Mouse (Mus musculus): ENCODE results near the gene Nr2c1. TPM values are rescaled to one million over a fixed set of nuclear protein-coding genes. Genes with fewer than 3 reads are reported as not detected.
A peak's percentile ranks its signal among the peaks of the same experiment; 100 is the strongest.

Gene Nr2c1
- polyA plus RNA-seq, 1 experiment = 0.67 TPM

- TF ChIP-seq FLI1 (IDR thresholded peaks at IDR 0.05; ENCODE audit: low read length) (no peak), GATA1 (IDR thresholded peaks at IDR 0.05; ENCODE audit: borderline replicate concordance, low read length) (no peak)
- H3K27me3 ChIP-seq (replicated peaks) = peaks cover 22% of the 10 kb centered on the region
- no peaks in the 10 kb centered on the region for H3K36me3 ChIP-seq (replicated peaks; ENCODE audit: low read length)
- H3K4me3 ChIP-seq (replicated peaks) = no peak overlapping the region
- no peaks in the 10 kb centered on the region for H3K4me1 ChIP-seq
- no peaks in the 10 kb centered on the region for H3K9me3 ChIP-seq
These were observed 13.1 kb upstream of the Nr2c1 start for GRCm38 (mm10) chr10:94134535-94135390.

GRCm38 (mm10) chr10:94138890-94139482 is 8.8 kb upstream of the Nr2c1 start:
- Histone ChIP-seq H3K9me3 (no peaks in the 10 kb centered on the region), H3K36me3 (replicated peaks; ENCODE audit: low read length) (no peaks in the 10 kb centered on the region), H3K4me3 (replicated peaks) (no peak overlapping the region), H3K27me3 (replicated peaks) (peaks cover 24% of the 10 kb centered on the region), H3K4me1 (no peaks in the 10 kb centered on the region)
- TF ChIP-seq FLI1 (IDR thresholded peaks at IDR 0.05; ENCODE audit: low read length) = no peak

- Histone ChIP-seq H3K4me1 (no peaks in the 10 kb centered on the region), H3K27me3 (replicated peaks) (peaks cover 23% of the 10 kb centered on the region), H3K4me3 (replicated peaks) (no peak overlapping the region), H3K36me3 (replicated peaks; ENCODE audit: low read length) (no peaks in the 10 kb centered on the region), H3K9me3 (no peaks in the 10 kb centered on the region)
- TF ChIP-seq GATA1 (IDR thresholded peaks at IDR 0.05; ENCODE audit: borderline replicate concordance, low read length) = no peak
- TF ChIP-seq FLI1 (IDR thresholded peaks at IDR 0.05; ENCODE audit: low read length) = no peak
These were observed 7.4 kb upstream of the Nr2c1 start for GRCm38 (mm10) chr10:94140227-94140931.

GRCm38 (mm10) chr10:94142427-94142826 is 5.4 kb upstream of the Nr2c1 start:
- Histone ChIP-seq H3K9me3 (no peaks in the 10 kb centered on the region), H3K27me3 (replicated peaks) (peaks cover 20% of the 10 kb centered on the region), H3K4me1 (peaks cover 6% of the 10 kb centered on the region; the same call in 1 of the 2 replicates), H3K36me3 (replicated peaks; ENCODE audit: low read length) (no peaks in the 10 kb centered on the region), H3K4me3 (replicated peaks) (no peak overlapping the region)
- no peak for TF ChIP-seq GATA1 (IDR thresholded peaks at IDR 0.05; ENCODE audit: borderline replicate concordance, low read length)
- TF ChIP-seq FLI1 (IDR thresholded peaks at IDR 0.05; ENCODE audit: low read length) = no peak

GRCm38 (mm10) chr10:94144581-94144980 is 3.2 kb upstream of the Nr2c1 start:
- Histone ChIP-seq H3K9me3 (no peaks in the 10 kb centered on the region), H3K4me1 (peaks cover 20% of the 10 kb centered on the region), H3K27me3 (replicated peaks) (peaks cover 13% of the 10 kb centered on the region), H3K36me3 (replicated peaks; ENCODE audit: low read length) (no peaks in the 10 kb centered on the region), H3K4me3 (replicated peaks) (no peak overlapping the region)
- no peak for TF ChIP-seq GATA1 (IDR thresholded peaks at IDR 0.05; ENCODE audit: borderline replicate concordance, low read length)
- TF ChIP-seq FLI1 (IDR thresholded peaks at IDR 0.05; ENCODE audit: low read length) = no peak

- peak overlapping the region; percentile 95 for H3K4me3 ChIP-seq (replicated peaks)
- H3K4me1 ChIP-seq = peaks cover 33% of the 10 kb centered on the region
- TF ChIP-seq GATA1 (IDR thresholded peaks at IDR 0.05; ENCODE audit: borderline replicate concordance, low read length) (no peak), FLI1 (IDR thresholded peaks at IDR 0.05; ENCODE audit: low read length) (no peak)
- H3K27me3 ChIP-seq (replicated peaks) = peaks cover 4% of the 10 kb centered on the region
- H3K9me3 ChIP-seq = no peaks in the 10 kb centered on the region
- H3K36me3 ChIP-seq (replicated peaks; ENCODE audit: low read length) = no peaks in the 10 kb centered on the region
These were observed 450 bp upstream of the Nr2c1 start for GRCm38 (mm10) chr10:94147391-94147755.

- Histone ChIP-seq H3K36me3 (replicated peaks; ENCODE audit: low read length) (peaks cover 5% of the 10 kb centered on the region), H3K27me3 (replicated peaks) (no peaks in the 10 kb centered on the region), H3K4me1 (peaks cover 33% of the 10 kb centered on the region), H3K4me3 (replicated peaks) (no peak overlapping the region), H3K9me3 (no peaks in the 10 kb centered on the region)
- TF ChIP-seq FLI1 (IDR thresholded peaks at IDR 0.05; ENCODE audit: low read length) (no peak), GATA1 (IDR thresholded peaks at IDR 0.05; ENCODE audit: borderline replicate concordance, low read length) (no peak)
These were observed 3.7 kb downstream of the Nr2c1 start for GRCm38 (mm10) chr10:94151488-94151887.

- H3K27me3 ChIP-seq (replicated peaks) = no peaks in the 10 kb centered on the region
- TF ChIP-seq FLI1 (IDR thresholded peaks at IDR 0.05; ENCODE audit: low read length) (no peak), GATA1 (IDR thresholded peaks at IDR 0.05; ENCODE audit: borderline replicate concordance, low read length) (no peak)
- H3K4me1 ChIP-seq = peaks cover 29% of the 10 kb centered on the region
- H3K36me3 ChIP-seq (replicated peaks; ENCODE audit: low read length) = peaks cover 20% of the 10 kb centered on the region
- H3K4me3 ChIP-seq (replicated peaks) = no peak overlapping the region
- no peaks in the 10 kb centered on the region for H3K9me3 ChIP-seq
These were observed 6.0 kb downstream of the Nr2c1 start for GRCm38 (mm10) chr10:94153841-94154240.

- Histone ChIP-seq H3K4me3 (replicated peaks) (no peak overlapping the region), H3K36me3 (replicated peaks; ENCODE audit: low read length) (peaks cover 59% of the 10 kb centered on the region), H3K27me3 (replicated peaks) (no peaks in the 10 kb centered on the region), H3K9me3 (no peaks in the 10 kb centered on the region), H3K4me1 (peaks cover 24% of the 10 kb centered on the region)
- TF ChIP-seq GATA1 (IDR thresholded peaks at IDR 0.05; ENCODE audit: borderline replicate concordance, low read length) = no peak
- no peak for TF ChIP-seq FLI1 (IDR thresholded peaks at IDR 0.05; ENCODE audit: low read length)
These were observed 11.1 kb downstream of the Nr2c1 start for GRCm38 (mm10) chr10:94158962-94159361.

GRCm38 (mm10) chr10:94159406-94159805 is 11.6 kb downstream of the Nr2c1 start:
- H3K27me3 ChIP-seq (replicated peaks) = no peaks in the 10 kb centered on the region
- peaks cover 24% of the 10 kb centered on the region for H3K4me1 ChIP-seq
- peaks cover 64% of the 10 kb centered on the region for H3K36me3 ChIP-seq (replicated peaks; ENCODE audit: low read length)
- H3K9me3 ChIP-seq = no peaks in the 10 kb centered on the region
- no peak overlapping the region for H3K4me3 ChIP-seq (replicated peaks)
- TF ChIP-seq GATA1 (IDR thresholded peaks at IDR 0.05; ENCODE audit: borderline replicate concordance, low read length) = no peak
- TF ChIP-seq FLI1 (IDR thresholded peaks at IDR 0.05; ENCODE audit: low read length) = no peak
